Mouse (Mus musculus): ENCODE data around the gene Cnr2. TPM values are rescaled to one million over a fixed set of nuclear protein-coding genes. Genes with fewer than 3 reads are reported as not detected.
A peak's percentile ranks its signal among the peaks of the same experiment; 100 is the strongest.

Gene Cnr2
- polyA plus RNA-seq, 1 experiment from 2014 or later = 5.8 TPM

DNA sequence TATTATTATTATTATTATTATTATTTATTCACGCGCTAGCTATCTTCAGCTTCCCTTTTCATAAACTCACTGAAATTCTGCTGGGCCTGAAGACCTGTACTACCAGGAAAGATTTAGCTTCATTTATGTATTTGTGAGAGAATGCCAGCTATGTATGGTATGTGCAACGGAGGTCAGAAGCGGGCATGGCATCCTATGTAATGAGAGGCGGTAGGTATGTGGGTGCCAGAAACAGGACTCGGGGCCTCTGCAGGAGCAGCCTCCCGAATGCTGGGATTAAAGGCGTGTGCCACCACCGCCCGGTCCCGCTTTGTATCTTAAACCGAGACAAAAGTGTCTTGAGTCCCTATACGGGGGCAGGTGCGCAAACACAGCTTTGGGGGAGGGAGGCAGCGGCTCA is 67.8 kb downstream of the Cnr2 start:
- DNase-seq (ENCODE audit: low spot score) = no peak

DNA sequence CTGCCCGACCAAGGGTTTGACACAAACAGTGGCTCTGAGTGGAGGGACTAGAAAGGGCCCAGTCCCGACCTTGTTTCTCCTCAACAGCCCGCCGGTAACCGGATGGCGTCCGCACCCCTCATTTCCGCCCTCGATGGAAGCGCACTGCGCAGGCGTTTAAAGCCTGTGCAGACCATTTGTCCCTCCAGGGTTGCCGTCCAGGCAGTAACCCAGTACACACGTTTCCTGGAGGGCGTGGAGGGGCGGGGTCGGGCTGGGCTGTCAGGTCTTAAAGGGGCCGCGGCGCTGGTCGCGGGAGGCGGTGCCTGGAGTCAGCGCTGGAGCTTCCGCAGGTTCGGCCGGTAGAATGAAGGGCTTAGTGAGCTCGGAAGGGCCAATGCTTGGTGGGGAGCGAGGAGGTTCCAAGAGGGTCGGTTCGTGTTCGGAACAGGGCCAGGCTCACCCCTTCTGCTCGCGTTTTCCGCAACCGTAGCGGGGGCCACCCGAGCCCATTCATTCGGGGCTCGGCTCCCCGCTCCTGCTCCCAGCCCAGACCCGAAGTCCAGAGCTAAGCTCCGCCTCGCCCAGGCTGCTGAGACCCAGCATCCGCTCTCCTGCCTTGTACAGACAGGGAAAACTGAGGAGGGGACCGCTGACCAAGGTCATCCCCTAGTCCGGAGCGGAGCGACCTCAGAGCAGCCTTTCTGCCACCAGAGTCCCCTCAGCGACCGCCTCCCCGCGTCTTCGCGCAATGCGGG is 68.4 kb downstream of the Cnr2 start, which contains the start of gene Gale:
Gene Gale (plus strand): TSS at position 271 of the 737 bp plus-strand sequence.
- DNase-seq (ENCODE audit: low spot score) = peak; percentile 98

DNA sequence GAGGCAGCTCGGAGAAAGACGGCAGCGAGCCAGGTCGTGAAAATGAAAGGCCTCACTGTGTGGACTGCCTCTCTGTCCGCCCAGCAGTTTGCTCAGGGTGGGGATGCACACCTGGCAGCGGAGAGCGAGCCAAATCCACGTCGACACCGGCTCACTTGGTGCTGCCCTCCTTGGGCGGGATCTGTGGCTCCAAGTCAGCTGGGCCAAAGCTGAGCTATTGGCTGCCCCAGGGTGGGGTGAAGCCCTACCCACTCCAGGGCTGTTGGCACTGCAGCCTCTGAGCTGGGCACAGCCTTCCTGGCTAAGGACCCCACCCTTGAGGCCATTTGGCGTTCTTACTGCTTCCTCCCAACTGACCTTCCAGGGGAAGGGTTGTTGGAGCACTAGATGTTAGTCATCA is 69.2 kb downstream of the Cnr2 start:
- peak; percentile 32 for DNase-seq (ENCODE audit: low spot score)

DNA sequence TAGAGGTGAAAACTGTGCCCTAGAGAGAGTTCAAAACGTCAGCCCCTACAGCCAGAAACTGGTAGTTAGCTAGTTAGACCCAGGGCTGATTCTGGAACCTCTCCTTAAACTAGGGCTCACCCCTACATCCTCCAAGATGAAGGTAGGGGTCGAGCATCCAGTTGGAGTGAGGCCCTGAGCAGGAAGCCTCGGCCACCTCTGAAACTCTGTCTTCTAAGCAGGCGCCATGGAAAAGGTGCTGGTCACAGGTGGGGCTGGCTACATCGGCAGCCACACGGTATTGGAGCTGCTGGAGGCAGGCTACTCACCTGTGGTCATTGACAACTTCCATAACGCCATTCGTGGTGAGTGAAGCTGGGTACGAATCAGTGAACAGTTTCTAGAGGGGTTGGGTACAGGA is 69.9 kb downstream of the Cnr2 start:
- DNase-seq (ENCODE audit: low spot score) = no peak

DNA sequence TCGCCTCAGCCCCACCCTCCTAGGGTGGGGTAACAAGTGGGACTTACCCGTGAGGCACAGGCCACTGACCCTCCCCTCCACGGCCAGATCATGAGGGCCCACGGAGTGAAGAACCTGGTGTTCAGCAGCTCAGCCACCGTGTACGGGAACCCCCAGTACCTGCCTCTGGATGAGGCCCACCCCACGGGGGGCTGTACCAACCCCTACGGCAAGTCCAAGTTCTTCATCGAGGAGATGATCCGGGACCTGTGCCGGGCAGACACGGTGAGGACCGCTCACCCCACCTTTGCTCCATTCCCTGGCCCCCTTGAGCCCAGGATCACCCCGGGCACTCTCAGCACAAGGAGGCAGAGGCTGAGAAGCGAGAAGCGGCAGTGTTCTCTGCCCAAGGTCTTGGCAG is 71.1 kb downstream of the Cnr2 start:
- no peak for DNase-seq (ENCODE audit: low spot score)

DNA sequence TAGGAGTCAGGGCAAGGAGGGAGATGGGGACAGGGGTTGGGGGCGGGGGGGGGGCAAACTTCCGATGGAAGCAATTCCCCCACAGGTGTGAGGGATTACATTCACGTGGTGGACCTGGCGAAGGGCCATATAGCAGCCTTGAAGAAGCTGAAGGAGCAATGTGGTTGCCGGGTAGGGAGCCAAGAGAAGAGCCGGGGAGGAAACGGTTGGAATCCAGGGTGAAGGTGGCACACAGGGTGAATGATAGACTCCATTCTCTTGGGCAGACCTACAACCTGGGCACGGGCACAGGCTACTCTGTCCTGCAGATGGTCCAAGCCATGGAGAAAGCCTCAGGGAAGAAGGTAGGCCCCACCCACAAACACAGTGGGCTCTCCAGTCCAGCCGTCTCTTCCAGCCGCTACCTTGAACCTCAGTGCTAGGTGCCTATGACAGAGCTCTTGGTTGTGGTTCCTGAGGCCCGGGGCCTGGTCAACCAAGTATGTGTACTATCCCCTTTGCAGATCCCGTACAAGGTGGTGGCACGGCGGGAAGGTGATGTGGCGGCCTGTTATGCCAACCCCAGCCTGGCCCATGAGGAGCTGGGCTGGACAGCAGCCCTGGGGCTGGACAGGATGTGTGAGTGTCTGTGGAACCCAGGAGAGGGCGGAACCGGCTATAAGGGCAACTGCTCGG is 72.0 kb downstream of the Cnr2 start:
- no peak for DNase-seq (ENCODE audit: low spot score)

DNA sequence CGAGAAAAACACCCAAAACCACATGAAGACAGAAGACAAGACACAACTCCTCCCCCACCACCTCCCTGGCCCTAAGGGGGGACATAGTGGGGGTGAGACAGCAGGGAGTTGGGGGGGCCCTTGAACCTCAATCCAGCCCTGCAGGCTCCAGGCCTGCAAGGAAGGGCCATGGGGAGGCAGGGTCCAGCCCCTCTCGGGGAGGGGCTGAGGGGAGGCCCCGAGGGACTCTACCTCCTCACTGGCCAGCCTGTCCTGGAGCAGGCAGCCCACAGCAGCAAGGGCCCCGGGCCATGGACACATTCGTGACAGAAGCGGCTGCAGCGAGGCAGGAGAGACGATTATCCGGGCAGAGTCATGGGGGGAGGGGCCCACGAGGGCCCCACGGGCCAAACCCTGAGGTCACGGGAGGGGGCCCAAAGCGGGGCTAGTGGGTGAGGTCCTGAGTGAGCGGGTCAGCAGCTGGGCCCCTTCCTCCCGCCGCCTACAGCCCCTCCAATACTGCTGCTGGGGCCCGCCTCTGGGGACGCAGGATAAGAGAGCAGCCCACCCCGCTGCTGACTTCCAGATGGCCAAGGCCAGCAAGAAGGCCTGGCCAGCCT is 73.2 kb downstream of the Cnr2 start:
- DNase-seq (ENCODE audit: low spot score) = no peak

DNA sequence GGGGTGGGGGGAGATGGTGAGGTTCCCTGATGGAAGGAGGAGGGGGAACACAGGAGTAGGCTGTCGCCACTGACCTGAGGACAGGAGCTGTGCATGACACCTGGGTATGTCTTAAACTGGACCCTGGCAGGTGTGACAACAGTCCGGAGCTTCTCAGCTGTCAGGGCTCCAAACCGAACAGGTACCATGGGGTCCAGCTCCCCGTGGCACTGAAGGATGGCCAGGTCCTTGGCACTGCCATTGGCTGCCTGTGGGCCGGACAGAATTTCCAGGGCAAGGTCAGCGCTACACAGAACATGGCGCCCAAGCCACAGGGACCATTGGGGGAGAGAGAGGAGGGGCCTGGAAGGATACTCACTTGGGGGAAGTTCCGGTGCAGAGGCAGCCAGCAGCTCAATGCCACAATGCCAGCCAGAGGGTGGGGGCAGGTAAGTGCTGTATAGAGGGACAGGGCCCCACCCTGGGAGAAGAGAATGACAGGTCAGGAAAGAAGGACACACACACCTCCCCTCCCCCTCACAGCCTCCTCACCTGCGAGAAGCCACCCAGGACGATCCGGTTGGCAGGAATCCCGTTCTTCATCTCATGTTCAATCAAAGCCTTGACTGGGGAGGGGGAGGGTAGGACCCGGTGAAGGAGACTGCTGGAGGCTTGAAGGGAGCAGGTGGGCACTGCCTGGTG is 74.0 kb downstream of the Cnr2 start:
- DNase-seq (ENCODE audit: low spot score) = no peak

Other genes starting within 250 kb of the Cnr2 start
- gene Ifnlr1, start 209.1 kb upstream of the Cnr2 start, polyA plus RNA-seq (2015; fragmentation: Nextera tagmentation; extraction: Ambion mirVana) = 0.24 and 0.29 TPM in 2 replicates
- gene Il22ra1, start 167.2 kb upstream of the Cnr2 start, polyA plus RNA-seq (2015; fragmentation: Nextera tagmentation; extraction: Ambion mirVana) = not detected in 2 replicates
- gene Myom3, start 135.7 kb upstream of the Cnr2 start, polyA plus RNA-seq (2015; fragmentation: Nextera tagmentation; extraction: Ambion mirVana) = 0.10 and 0.21 TPM in 2 replicates
- 276 TPM in 2 replicates for gene Srsf10, start 39.6 kb upstream of the Cnr2 start, polyA plus RNA-seq (2015; fragmentation: Nextera tagmentation; extraction: Ambion mirVana)
- 217 and 229 TPM in 2 replicates for gene Pnrc2, start 21.5 kb upstream of the Cnr2 start, polyA plus RNA-seq (2015; fragmentation: Nextera tagmentation; extraction: Ambion mirVana)
- gene Fuca1, start 25.3 kb downstream of the Cnr2 start, polyA plus RNA-seq (2015; fragmentation: Nextera tagmentation; extraction: Ambion mirVana) = 56.0 and 63.5 TPM in 2 replicates
- gene Hmgcl, start 51.1 kb downstream of the Cnr2 start, polyA plus RNA-seq (2015; fragmentation: Nextera tagmentation; extraction: Ambion mirVana) = 70.1 and 72.8 TPM in 2 replicates
- 41.8 and 43.9 TPM in 2 replicates for gene Gale, start 68.3 kb downstream of the Cnr2 start, polyA plus RNA-seq (2015; fragmentation: Nextera tagmentation; extraction: Ambion mirVana)
- 145 and 149 TPM in 2 replicates for gene Lypla2, start 77.2 kb downstream of the Cnr2 start, polyA plus RNA-seq (2015; fragmentation: Nextera tagmentation; extraction: Ambion mirVana)
- gene Pithd1, start 91.9 kb downstream of the Cnr2 start, polyA plus RNA-seq (2015; fragmentation: Nextera tagmentation; extraction: Ambion mirVana) = 174 and 180 TPM in 2 replicates
- gene Eloa, start 126.4 kb downstream of the Cnr2 start, polyA plus RNA-seq (2015; fragmentation: Nextera tagmentation; extraction: Ambion mirVana) = 41.5 and 45.0 TPM in 2 replicates
- gene Rpl11, start 158.0 kb downstream of the Cnr2 start, polyA plus RNA-seq (2015; fragmentation: Nextera tagmentation; extraction: Ambion mirVana) = 717 and 718 TPM in 2 replicates
- gene Id3, start 248.1 kb downstream of the Cnr2 start, polyA plus RNA-seq (2015; fragmentation: Nextera tagmentation; extraction: Ambion mirVana) = 262 and 327 TPM in 2 replicates

Measured in thymus, postnatal 0 days (tissue).